7 mouse cellular contexts compared by ENCODE assay signal in the genomic region with DNA sequence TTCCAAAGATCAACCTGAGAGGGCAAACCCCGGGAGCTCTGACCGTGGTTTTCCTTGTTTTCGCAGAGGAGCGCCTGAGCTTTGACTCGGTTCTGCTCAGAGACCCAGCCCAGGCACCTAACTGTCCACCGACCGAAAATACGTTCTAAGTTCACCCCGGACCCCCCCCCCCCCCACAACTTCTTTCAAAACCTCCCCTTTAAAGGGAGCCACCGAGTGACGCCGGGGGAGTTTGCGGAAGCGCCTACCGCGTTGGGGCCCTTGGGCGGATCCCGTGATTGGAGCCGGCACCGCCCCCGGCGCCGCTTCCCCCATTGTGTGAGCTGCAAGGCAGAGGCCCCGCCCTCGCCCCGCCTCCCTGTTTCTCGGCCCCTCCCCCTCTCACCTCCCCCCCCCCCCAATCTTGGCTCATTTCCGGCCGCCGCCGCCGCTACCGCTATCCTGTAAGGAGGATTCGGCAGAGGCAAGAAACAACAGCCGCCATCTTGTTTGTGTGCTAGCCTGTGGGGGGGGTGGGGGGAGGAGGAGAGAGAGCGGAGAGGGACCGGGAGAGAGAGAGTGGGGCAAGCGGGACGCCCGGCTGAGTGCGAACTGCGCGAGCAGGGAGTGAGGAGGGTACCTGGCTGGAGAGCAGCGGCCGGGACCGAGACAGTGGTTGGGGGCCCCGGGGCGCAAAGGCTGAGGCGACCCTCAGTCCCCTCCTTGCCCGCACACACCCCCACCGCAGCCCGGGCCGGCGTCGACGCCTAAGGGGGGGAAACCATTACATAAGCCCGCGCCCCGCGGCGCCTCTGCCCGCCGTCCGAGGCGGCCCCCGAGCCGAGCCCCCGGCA. TPM values are rescaled to one million over a fixed set of nuclear protein-coding genes. Genes with fewer than 3 reads are reported as not detected.
DNase-seq lines count a peak whose midpoint lies in the region; ATAC-seq lines count a peak whose summit lies in the region.

Ep300 (plus strand) TSS at position 439 of the 833 bp plus-strand sequence.

- H3K27ac ChIP-seq in embryonic facial prominence, embryonic 11.5 days (replicated peaks; ENCODE audit: low read depth, low read length), result peak within 1 kb of the TSS; percentile 100
- peak within 1 kb of the TSS; percentile 100 for H3K27ac ChIP-seq in limb, embryonic 10.5 days
- peak within 1 kb of the TSS; percentile 100 for H3K27ac ChIP-seq in midbrain, embryonic 13.5 days

- no peaks in the 10 kb centered on the region for H3K36me3 ChIP-seq in embryonic facial prominence, embryonic 11.5 days (replicated peaks; ENCODE audit: control insufficient read depth, insufficient read depth, low read depth, low read length)
- peaks cover 22% of the 10 kb centered on the region for H3K36me3 ChIP-seq in limb, embryonic 10.5 days
- H3K36me3 ChIP-seq in midbrain, embryonic 13.5 days, result no peaks in the 10 kb centered on the region

- H3K4me1 ChIP-seq in embryonic facial prominence, embryonic 11.5 days (ENCODE audit: control insufficient read depth, insufficient read depth, low read length), result no peaks in the 10 kb centered on the region; the same call in 1 of the 2 replicates
- peaks cover 24% of the 10 kb centered on the region for H3K4me1 ChIP-seq in limb, embryonic 10.5 days
- peaks cover 32% of the 10 kb centered on the region for H3K4me1 ChIP-seq in midbrain, embryonic 13.5 days (replicated peaks)

- no peaks in the 10 kb centered on the region for H3K27me3 ChIP-seq in embryonic facial prominence, embryonic 11.5 days (ENCODE audit: control insufficient read depth, insufficient read depth, low read length)
- H3K27me3 ChIP-seq in limb, embryonic 10.5 days (ENCODE audit: low read depth, poor library complexity, severe bottlenecking), result no peaks in the 10 kb centered on the region
- no peaks in the 10 kb centered on the region for H3K27me3 ChIP-seq in midbrain, embryonic 13.5 days

- H3K4me3 ChIP-seq in embryonic facial prominence, embryonic 11.5 days (ENCODE audit: low read depth, low read length), result peak within 1 kb of the TSS; percentile 99
- peak within 1 kb of the TSS; percentile 99 for H3K4me3 ChIP-seq in limb, embryonic 10.5 days
- peak within 1 kb of the TSS; percentile 98 for H3K4me3 ChIP-seq in midbrain, embryonic 13.5 days (replicated peaks)

- WGBS in embryonic facial prominence, embryonic 11.5 days, result under 1% methylated on average over 60 of the region's 68 CpGs
- WGBS in limb, embryonic 10.5 days, result under 1% methylated on average over 56 of the region's 68 CpGs
- WGBS in midbrain, embryonic 13.5 days, result under 1% methylated on average over 50 of the region's 68 CpGs

- peak; percentile 99 for DNase-seq in adrenal gland, postnatal 14 days
- DNase-seq in embryonic facial prominence, embryonic 11.5 days (ENCODE audit: low spot score), result peak; percentile 98
- DNase-seq in kidney, adult 11 months, result peak; percentile 97
- peak; percentile 99 for DNase-seq in limb, embryonic 10.5 days (ENCODE audit: low spot score)
- DNase-seq in spleen, adult 12 weeks (ENCODE audit: low spot score), result peak; percentile 89

- H3K9ac ChIP-seq in embryonic facial prominence, embryonic 11.5 days (replicated peaks; ENCODE audit: low read length), result peak within 1 kb of the TSS; percentile 99
- H3K9ac ChIP-seq in midbrain, embryonic 13.5 days (replicated peaks), result peak within 1 kb of the TSS; percentile 100

- H3K9me3 ChIP-seq in embryonic facial prominence, embryonic 11.5 days (replicated peaks; ENCODE audit: control insufficient read depth, low read length), result no peaks in the 10 kb centered on the region
- no peaks in the 10 kb centered on the region for H3K9me3 ChIP-seq in limb, embryonic 10.5 days (replicated peaks)
- no peaks in the 10 kb centered on the region for H3K9me3 ChIP-seq in midbrain, embryonic 13.5 days

- peak; percentile 90 for ATAC-seq in embryonic facial prominence, embryonic 11.5 days (replicated peaks; ENCODE audit: insufficient number of reproducible peaks, low FRiP score, low TSS enrichment, low read depth)
- ATAC-seq in granulocyte monocyte progenitor cell, adult 5-6 weeks (replicated peaks; ENCODE audit: poor library complexity, severe bottlenecking), result peak; percentile 79
- peak; percentile 93 for ATAC-seq in midbrain, embryonic 13.5 days

- peak within 1 kb of the TSS; percentile 43 for H3K4me2 ChIP-seq in embryonic facial prominence, embryonic 11.5 days (ENCODE audit: low read depth, low read length)
- H3K4me2 ChIP-seq in midbrain, embryonic 13.5 days (replicated peaks), result peak within 1 kb of the TSS; percentile 92

RNA-seq across cellular contexts. Expression of gene Ep300, which starts in this region (rescaled TPM):
- total RNA-seq in adrenal gland, postnatal 14 days (2021), result 68.0 and 79.0 TPM in 2 replicates
- polyA plus RNA-seq in embryonic facial prominence, embryonic 11.5 days (2014; fragmentation: Nextera tagmentation; extraction: Ambion mirVana), result 24.5 and 25.0 TPM in 2 replicates
- total RNA-seq in granulocyte monocyte progenitor cell, adult 5-6 weeks (2014; fragmentation: Nextera tagmentation), result 120 and 136 TPM in 2 replicates
- 20.7 and 38.5 TPM in 2 replicates for total RNA-seq in granulocyte monocyte progenitor cell, adult 5-6 weeks (2017)
- 17.4 and 20.7 TPM in 2 replicates for polyA plus RNA-seq in limb, embryonic 10.5 days (2016; fragmentation: Nextera tagmentation; extraction: Ambion mirVana)
- polyA plus RNA-seq in midbrain, embryonic 13.5 days (2015; fragmentation: Nextera tagmentation; extraction: Ambion mirVana), result 22.8 and 25.3 TPM in 2 replicates

Comparison
In these comparisons a context has a peak if more than half of its experiments do, and no peak if none do; other contexts are left out.
1. Peak in every context shown above with its lines: DNase-seq, ATAC-seq, H3K4me3 ChIP-seq and H3K27ac ChIP-seq.